Mouse (Mus musculus) layer of hippocampus, postnatal 36 days (tissue): Measurements from ENCODE around the gene Fetub. TPM values are rescaled to one million over a fixed set of nuclear protein-coding genes. Genes with fewer than 3 reads are reported as not detected.

Experiments used
- DNase-seq, 2 experiments: peaks; one replicate each; pipeline ENCODE4 v3.0.0; 2022
- total RNA-seq, 2 experiments: library from RNA; stranded (reverse); gene quantifications; 2 replicates each; pipeline ENCODE4 v1.2.3; 2021

Gene Fetub
- total RNA-seq, 2 experiments from 2014 or later: not detected

GRCm38 (mm10) chr16:22967383-22968030 lies 49.4 kb downstream of the Fetub start:
- no peak for DNase-seq

Other genes starting within 250 kb of the Fetub start
- not detected for gene Crygs, start 106.8 kb upstream of the Fetub start, total RNA-seq
- 10 to 100 TPM; 15.2 to 15.8 TPM for gene Tbccd1, start 60.7 kb upstream of the Fetub start, total RNA-seq
- gene Dnajb11, start 60.5 kb upstream of the Fetub start, total RNA-seq: 10 to 100 TPM; 69.9 to 82.3 TPM
- gene Ahsg, start 27.1 kb upstream of the Fetub start, total RNA-seq: not detected
- gene Hrg, start 32.7 kb downstream of the Fetub start, total RNA-seq: not detected
- not detected for gene Kng2, start 111.1 kb downstream of the Fetub start, total RNA-seq
- gene Kng1, start 139.5 kb downstream of the Fetub start, total RNA-seq: not detected
- gene Eif4a2, start 189.1 kb downstream of the Fetub start, total RNA-seq: 100 to 1,000 TPM; 900 to 999 TPM
- 1 to 10 TPM; 3.3 to 4.2 TPM for gene Rfc4, start 209.4 kb downstream of the Fetub start, total RNA-seq
- not detected for gene Adipoq, start 228.2 kb downstream of the Fetub start, total RNA-seq